Mouse (Mus musculus): Measurements from ENCODE around the gene Lmntd1.

Gene Lmntd1

DNA sequence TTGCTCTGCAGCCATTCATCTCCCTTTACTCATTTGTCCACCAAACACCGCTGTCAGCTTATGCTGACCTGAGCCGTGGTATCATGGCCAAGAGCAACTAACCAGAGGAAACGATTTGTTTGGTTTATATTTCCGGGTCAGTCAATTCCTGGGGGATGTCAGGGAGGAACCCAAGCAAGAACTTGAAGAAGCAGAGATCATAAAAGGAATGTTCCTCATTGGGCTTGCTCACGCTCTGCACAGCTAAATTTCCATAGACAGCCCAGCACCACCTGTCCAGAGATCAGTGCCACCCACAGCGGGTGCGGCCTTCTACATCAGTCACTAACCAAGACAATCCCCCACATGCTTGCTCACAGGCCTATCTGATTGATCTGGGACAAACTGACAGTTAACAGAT, at the start of gene Lmntd1:
Lmntd1 (minus strand) TSS at position 101 of the 400 bp plus-strand sequence.
- DNase-seq (ENCODE audit: low spot score) = no peak

DNA sequence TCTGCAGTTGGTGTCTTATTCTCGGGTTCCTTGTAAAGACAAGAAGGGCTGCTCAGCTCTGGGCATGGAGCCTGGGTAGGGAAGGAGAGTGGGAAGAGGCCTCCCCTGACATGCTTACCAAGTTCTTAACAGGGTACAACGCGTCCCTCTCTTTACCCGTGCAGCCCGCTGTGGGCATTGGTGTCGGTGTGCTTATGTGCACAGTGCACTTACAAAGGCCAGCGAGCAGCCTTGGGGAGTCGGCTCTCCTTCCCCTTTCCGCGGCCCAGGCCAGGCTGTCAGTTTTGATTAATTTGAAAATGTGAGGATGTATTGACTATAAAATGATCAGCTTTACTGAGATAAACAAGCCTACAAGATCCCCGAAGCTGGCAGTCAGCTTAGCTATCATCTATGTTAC, 46.8 kb upstream of the Lmntd1 start:
- no peak for DNase-seq (ENCODE audit: low spot score)

DNA sequence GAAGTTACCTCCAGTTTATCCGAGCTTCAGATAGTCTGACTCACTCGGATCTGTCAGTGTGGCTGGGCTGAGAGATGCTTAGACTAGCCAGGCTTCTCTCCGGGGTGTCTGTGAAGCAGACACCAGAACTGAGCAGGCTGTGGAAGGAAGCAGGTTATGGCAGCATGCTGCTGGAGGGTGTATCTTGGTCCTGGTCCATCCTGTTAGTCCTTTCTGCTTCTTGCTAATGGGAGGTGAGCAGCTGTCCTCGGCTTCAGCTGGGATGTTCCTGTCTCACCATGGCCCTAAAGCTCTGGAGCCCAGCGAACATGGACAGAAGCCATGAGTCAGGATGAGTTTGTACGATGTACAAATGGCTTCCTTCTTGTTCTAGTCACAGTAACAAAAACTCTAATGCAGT, 45.0 kb upstream of the Lmntd1 start:
- no peak for DNase-seq (ENCODE audit: low spot score)

DNA sequence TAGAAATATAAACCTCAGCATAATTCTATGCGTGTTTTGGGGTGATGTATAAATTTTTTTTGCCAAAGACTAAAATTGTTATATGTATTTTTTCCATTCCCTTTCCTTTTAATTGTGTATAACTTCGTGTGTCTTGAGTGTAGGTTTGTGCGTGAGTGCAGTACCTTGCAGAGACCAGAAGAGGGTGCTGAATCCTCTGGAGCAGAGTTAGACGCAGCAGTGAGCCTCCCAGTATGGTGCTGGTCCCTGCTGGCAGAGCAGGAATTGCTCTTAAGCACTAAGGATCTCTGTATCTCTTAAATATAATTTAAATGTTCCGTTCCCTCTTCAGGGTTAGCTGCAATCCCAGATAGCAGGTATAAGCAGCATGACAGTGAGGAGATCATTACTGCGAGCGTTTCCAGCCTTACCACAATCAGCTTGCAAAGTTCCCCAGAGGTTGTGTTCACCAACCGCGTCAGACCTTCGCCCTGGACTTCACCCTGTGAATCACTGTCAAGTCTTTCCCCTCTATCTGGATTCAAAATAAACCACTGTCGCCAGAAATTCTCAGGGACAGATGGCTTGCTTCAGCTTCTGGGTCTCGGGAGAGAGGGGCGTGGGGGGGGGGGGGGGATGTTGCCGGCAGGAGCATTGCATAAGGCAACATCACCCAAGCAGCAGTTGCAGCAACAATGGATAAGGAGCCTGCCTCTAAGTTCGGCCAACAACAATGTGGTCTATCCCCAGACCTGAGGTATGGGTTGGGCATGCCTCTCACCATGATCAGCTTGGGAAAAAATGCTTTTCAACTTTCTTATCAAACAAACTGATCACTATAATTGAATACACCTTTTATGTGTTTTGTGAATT, 42.8 kb upstream of the Lmntd1 start:
- DNase-seq (ENCODE audit: low spot score) = no peak

DNA sequence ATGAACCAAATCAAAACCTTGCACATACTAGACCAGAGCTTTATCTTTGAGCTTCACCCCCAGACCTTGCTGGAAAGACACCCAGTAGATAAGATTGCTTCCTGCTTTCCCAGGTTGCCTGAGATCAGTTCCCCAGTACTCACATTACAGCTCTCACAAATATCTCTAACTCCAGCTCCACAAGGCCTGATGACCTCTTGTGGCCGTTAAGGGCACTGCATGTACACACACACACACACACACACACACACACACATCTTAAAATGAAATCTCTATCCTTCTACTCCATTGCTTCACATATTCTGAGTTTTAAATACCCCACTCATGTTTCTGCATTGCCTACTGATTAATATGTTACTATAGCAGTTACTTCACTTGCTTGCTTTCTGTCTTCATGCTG, 41.6 kb upstream of the Lmntd1 start:
- DNase-seq (ENCODE audit: low spot score) = no peak

DNA sequence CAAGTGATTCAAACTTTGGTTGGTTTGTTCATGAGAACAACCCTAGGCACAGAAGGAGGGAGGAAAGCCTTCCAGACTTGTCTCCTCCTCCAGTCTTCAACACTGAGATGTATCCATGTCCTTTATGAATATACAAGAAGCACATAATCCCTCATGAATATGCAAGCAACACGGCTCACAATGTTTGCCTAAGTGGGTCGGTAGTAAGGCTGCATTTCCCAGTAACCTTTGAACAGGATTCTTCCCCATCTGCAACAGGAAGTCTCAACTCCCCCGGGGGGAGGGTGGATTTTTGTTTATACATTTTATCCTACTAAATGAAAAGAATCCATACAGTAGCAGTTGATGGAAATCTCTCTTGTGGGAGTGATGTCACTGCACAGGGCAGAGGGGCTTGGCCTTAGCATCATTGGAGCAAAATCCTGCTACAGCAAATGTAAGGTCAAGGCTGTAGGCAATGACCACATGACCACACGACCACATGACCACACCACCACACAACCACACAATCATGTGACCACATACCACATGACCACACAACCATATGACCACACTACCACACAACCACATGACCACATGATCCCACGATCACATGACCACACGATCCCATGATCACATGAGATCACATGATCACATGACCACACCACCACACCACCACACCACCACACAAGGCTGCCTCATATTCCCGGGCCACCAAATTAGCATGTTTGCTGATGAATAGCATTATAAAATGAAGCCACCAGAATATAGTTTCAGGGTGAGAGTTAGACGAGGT, 40.1 kb upstream of the Lmntd1 start:
- peak; percentile 62 for DNase-seq (ENCODE audit: low spot score)

DNA sequence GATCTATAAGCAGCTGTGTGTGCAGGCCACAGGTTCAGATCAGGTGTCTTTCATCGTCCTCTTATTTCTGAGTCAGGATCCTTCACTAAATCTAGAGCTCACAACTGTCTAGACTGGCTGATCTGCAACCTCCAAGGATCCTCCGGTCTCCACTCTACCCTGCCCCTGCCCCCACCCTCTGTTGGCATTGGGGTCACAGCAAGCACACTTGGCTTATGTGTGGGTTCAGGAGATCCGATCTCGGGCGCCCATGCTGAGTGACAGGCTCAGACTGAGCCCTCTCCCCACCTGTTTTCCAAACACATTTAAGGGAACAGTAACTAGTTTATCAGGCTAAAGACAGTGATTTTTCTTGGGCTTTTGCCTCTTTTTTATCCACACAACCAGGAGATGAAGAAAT, 39.5 kb upstream of the Lmntd1 start:
- no peak for DNase-seq (ENCODE audit: low spot score)

DNA sequence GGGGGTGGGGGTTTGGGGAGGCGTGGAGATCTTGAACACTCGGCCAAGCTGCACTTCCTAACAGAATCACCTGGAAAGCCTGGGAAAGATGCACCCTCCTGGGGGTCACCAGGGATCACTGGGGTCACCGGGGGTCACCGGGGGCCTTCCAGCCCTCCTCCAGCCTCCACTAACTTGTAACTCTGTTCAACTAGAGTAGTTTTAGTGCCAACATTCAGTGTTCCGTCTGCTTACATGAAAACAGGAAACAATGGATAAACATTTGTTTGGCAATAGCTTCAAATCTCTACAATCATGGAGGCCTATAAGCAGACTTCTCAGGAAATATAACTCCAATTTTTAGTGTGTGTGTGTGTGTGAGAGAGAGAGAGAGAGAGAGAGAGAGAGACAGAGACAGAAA, 38.9 kb upstream of the Lmntd1 start:
- no peak for DNase-seq (ENCODE audit: low spot score)

DNA sequence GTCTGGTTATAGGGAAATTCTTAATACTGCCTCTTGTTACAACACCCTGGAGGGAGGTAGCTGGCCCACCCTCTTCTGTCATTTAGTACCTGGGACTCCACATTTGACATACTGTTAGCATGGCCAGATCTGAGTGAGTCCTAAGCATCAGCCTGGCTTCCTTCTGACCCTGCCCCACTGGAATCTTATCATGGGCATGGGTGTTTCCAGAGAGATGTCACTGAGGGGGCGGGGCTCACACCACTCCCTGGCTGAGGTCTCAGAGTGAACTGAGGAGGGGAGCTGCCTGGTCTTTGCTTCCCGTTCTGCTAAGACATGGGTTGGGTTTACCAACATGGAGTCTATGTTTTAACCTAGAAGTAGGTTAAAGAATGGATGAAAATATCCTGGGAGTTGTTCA, 37.9 kb upstream of the Lmntd1 start:
- DNase-seq (ENCODE audit: low spot score) = no peak

DNA sequence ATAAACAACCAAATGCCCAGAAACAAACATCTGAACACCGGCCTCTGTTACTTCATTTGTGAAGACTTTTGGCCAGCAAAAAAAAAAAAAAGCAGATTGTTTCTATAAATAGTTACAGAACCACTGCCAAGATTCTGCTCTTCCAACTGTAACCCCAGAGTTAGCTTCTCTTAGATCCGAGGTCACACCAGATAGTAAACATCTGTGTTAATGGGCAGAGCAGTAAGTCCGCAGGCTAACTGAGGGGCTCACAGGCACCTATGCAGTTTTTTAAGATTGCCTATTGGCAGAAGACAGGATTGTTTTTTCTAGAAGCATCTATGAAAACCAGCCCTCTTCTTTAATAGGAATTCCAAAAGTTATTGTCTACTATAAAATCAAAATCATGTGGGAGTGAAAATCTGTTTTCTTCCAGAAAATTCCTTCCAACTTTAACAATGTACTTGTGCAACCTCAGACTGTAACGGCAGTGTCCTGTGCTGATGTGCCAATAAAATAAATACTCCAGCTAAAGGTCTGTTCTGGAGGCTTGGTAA, 26.9 kb upstream of the Lmntd1 start:
- DNase-seq (ENCODE audit: low spot score) = peak; percentile 87

DNA sequence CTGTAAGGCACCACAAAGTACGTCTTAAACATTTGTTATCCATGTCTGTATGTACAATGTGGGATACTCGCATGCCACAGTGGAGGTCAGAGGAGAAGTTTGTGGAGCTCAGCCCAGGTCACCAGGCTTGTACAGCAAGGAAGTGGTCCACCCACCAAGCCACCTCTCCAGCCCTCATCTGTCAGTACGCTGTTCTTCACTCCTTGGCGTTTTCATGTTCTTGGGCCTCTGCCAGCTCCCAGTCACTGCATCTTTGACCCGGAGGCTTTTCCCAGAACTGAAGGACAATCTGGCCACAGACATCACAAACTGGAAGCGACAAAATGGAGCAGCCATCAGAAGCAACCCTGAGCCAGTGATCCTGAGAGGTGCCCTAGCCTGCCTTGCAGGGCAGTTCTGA, 24.1 kb upstream of the Lmntd1 start:
- peak; percentile 78 for DNase-seq (ENCODE audit: low spot score)

DNA sequence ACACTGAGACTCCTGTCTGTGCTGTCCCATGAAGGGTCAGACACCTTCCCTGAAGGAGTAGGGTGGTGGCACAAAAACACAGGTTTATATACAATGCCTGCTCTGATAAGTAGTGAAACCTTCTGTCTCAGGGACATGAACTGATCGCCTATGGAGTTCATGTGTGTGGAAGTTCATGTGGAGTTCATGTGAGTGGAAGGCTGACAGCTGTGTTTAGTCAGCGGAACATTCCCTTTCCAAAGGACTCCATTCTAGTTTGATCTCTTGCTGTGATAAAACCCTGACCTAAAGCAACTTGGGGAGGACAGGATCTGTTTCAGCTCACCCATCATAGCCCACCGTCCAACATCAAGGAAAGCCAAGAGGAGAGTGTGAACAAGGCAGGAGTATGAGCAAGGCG, 22.6 kb upstream of the Lmntd1 start:
- no peak for DNase-seq (ENCODE audit: low spot score)

DNA sequence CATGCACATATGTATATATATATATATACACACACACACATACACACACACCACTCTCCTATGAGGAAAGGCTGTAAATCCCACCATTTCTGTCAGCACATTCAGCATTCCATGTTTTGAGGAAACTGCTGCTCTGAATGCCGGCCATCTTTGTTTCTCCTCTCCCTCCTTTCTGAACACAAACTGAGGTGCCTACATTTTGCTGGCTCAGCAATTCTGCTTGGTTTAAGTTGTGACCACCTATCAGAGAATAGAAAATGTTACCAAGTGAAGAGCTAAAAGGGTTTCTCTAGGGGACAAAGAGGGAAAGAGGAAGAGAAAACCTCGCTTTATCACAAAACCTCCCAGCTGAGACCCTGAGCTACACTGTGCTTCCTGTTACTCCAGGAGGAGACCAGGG, 20.3 kb upstream of the Lmntd1 start:
- no peak for DNase-seq (ENCODE audit: low spot score)

DNA sequence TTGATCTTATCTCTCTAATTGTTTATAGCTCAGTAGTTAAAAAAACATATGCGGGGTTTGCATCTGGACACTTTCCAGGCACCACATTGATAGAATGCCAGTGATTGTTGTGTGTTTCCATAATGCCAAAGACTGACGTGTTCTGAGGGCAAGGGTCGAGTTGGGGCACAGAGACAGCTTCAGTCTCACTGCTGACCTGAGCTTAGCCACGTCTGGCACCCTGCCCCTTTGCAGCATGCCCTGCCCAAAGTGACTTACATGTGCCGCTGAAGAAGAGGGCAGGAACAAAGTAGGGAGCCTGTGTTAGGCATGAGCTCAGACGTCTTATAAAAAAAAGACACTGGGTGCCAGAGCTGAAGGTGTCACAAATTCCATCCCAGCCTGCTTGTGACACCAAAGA, 16.1 kb upstream of the Lmntd1 start:
- peak; percentile 28 for DNase-seq (ENCODE audit: low spot score)

DNA sequence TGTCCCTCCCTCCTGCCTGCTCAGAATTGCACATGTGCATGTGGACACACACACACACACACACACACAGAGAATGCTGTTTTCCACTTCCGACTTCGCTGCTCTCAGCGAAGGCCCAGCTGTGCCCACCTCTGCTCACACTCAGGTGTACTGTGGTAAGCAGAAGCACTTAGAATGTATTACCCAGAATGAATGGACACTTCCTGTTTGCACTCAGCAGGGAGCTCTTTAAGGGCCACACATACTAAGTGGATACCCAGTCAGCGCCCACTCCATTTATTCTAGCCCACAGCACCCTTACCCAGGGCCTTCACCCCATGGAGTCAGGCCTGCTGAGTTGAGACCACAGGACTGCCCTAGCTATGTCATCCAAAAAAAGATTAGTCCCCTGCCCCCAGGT, 9.0 kb upstream of the Lmntd1 start:
- DNase-seq (ENCODE audit: low spot score) = no peak

DNA sequence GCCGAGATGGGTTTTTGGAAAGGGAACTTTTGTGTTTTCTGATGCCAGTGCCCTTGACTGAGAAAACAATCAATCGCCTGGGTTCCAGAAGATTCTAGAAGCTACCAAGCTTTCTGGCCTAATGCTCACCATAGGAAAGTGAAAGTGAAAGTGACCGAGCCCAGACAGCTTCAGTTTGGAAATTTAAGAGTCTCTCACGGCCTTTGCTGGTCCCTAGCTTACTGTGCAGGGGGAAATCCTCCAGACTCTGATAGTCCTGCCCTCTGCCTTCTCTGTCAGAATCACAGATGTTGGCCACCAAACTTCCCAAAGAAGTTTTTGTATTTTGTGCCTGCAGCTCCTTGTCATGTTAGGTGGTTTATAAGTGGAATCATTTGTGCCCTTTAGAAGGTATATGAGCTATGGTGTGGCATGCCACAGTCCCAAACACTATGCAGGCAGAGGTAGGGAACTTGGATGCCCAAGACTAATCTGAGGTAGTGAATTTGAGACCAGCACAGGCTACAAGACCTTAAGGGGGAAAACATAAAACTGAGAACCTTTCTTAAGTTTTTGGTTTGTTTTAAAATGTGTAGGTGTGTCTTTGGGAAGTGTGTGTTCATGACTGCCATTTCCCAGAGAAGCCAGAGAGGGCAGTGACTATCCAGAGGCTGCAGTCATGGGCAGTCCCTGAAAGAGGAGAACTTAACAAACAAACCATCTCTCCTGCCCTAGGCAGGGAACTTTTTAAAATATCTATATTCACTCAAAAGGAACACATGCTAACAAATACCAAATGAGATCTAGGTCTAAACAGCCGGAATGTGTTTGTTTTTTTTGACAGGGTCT, 2.5 kb upstream of the Lmntd1 start:
- DNase-seq (ENCODE audit: low spot score) = peak; percentile 85

DNA sequence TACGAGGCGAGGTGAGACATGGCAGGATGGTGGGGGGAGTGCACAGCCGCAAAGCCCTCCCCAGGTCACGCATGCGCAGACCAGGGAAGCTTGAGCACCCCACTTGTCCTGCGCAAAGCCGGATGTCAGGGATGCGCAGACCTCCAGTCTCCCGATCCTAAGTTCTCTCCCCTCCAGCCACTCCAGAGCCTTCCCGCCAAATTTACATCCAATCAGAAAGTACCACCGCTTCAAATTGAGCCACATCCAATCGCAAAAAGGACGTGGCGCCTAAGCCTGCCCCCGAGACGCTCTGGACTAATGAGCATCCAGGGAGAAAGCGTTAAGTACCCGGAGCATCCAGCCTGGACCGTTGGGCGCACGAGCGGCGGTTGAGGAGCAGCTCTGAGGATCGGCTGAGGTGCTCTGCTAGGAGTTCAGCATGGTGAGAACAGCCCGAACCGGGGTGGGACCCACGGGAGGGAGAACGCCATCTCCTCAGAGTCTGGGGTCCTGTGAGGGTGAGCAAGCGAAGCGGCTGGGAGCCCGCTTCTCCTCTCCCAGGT, 1.6 kb upstream of the Lmntd1 start, which contains the start of gene Tuba3b:
Tuba3b (plus strand) TSS at position 92 of the 545 bp plus-strand sequence.
- no peak for DNase-seq (ENCODE audit: low spot score)

DNA sequence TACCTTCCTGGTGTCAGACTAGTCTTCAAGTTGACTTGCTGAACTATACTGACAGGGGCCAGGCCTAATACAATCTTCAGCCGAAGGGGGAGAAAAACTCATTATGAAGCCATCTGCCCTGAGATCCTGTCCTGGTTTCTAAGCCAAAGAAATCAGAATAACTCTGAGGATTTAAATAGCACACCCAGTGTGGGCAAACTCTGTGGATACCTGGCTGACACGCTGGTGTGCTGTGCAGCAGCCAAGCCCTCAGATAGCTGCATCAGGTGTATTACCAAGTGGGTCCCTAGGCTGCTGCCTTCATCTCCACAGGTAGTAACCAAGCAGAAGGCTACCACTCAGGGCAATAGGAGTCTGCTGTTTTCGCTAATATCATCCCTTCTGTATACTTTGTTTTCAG, 1.5 kb downstream of the Lmntd1 start:
- DNase-seq (ENCODE audit: low spot score) = no peak

DNA sequence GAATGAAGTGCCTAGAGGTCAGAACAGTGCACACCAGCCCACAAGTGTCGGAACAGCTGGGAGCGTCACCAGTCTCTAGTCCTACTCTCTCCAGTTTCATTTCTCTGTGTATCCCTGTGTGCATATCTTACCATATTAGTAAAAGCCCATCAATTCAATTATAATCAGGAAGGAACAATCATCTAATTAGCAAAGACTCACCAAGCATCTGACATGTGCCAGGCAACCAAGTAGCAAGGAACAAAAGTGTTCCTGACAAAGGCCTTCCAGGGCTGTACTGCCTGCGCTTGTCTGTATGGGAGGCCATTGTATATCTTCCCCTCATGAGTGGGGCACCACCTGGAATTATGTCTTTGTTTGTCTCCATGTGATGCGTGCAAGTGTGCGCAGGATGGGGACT, 3.2 kb downstream of the Lmntd1 start:
- DNase-seq (ENCODE audit: low spot score) = no peak

DNA sequence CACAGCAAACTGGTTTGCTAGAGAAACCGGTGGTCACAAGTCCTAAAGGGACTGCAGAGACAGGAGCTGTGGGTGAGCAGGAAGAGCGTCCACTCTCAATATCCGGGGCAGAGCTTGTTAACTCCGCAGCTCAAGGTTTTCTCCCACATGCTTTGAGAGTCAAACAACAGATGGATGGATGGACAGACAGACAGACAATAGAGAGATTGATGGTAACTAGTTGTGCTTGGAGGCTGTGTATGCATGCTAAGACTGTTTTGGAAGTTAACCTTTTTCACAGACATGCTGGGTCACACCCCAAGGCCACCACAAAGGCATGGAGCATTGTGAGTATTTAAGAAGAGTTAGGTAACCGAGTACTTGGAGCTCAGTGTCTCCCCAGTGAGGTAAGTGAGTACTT, 5.4 kb downstream of the Lmntd1 start:
- no peak for DNase-seq (ENCODE audit: low spot score)

DNA sequence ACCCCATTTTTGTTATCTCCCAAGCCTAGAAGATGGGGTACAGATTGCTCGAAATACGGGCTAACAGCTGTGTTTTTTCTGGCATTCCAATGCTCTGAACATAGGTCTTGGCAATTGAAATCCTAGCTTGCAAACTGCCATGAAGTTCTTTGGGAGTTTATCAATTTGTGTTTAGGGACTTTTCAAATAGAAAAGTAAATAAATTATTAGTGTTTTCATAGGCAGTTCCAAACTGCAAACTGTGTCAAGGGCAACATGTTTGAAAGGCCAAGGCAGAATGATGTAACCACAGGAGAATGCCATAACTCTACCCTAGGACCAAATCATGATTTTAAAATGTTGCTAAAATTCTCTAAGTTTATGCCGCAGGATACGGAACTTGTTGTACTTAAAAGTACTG, 6.4 kb downstream of the Lmntd1 start:
- peak; percentile 82 for DNase-seq (ENCODE audit: low spot score)

DNA sequence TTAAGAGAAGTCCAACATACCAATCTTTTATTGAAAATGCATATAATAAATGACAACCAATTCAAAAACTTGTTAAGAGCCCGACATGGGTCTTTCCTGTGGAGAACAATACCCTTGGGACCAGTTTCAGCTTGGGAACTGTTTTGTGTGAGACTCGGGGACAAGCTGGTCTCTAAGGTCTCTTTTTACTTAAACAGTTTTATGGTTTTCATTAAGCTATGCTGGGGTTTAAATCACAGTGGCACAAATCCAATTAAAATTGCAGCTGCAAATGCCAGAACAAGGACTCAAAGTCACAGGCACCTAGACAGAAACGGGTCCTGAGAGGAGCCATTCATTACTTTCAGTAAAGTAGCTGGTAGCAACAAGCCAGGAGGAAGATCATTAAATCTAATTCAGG, 8.9 kb downstream of the Lmntd1 start:
- DNase-seq (ENCODE audit: low spot score) = no peak

All from adipocyte (in vitro differentiated cells).